Mouse (Mus musculus) cerebellum, adult (tissue): Measurements from ENCODE around the gene Chrnb4.
A peak's percentile ranks its signal among the peaks of the same experiment; 100 is the strongest.

Experiments
- ATAC-seq: cut with Nextera tagmentation; 2 replicates; pipeline ENCODE4 v1.9.2; 2017; ENCODE audit warnings: mild to moderate bottlenecking, moderate library complexity, mixed read lengths; ENCODE audit not compliant: insufficient number of reproducible peaks, low FRiP score, low TSS enrichment

Gene Chrnb4

DNA sequence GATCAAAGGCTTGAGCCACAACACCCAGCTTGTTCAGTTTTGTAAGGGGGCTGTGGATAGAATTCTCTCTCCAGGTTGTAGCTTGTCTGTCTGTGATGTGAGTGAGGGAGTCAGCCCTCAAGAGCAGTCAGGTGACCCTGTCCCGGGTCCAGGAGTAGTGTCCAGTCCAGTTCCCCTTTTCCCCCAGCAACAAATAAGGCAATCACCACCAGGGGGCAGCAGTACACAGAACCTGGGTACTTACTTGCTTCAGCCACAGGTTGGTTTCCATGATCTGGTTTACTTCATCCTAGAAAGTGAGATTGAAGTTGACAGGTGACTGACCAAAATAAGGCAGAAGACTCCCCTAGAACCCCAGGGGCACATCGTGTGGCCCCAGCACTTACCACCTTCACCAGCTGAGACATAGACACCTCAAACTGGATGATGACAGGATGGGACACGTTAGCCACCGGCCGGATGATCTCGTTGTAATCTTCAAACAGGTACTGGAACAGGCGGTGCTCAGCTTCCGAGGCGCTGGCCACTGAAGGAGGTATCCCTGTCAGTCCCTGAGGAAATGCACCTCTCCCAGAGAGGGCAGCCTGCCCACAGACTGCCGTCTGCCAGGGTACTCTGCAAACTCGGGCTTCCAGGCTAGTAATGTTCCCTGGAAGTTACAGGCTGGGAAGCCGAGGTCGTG, 24.5 kb downstream of the Chrnb4 start:
- peak; percentile 26; the same call in 1 of the 2 replicates for ATAC-seq

GRCm38 (mm10) chr9:55023326-55023725, 25.3 kb downstream of the Chrnb4 start:
- no peak for ATAC-seq

- no peak for ATAC-seq
Measured at GRCm38 (mm10) chr9:55016926-55017325, 31.7 kb downstream of the Chrnb4 start.

- no peak for ATAC-seq
Measured at GRCm38 (mm10) chr9:55010588-55011350, 37.8 kb downstream of the Chrnb4 start.

DNA sequence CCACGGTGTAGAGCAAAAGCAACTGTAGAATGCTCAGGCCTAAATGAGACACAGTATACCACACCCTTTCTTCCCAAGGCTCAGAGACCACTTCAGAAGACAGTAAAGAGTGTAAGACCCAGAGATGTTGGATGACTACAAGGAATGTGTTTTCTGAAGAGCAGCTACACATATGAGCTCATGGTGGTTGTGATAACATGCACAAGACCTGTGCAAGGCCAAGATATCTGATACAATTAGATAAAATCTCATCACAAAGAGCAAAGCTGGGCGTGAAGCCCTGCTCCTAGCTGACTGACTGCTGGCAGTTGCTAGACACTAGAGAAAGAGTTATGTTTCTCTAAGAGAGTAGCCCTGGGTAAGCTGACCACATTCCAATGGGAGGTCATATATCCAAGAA, 38.9 kb downstream of the Chrnb4 start:
- ATAC-seq = no peak

DNA sequence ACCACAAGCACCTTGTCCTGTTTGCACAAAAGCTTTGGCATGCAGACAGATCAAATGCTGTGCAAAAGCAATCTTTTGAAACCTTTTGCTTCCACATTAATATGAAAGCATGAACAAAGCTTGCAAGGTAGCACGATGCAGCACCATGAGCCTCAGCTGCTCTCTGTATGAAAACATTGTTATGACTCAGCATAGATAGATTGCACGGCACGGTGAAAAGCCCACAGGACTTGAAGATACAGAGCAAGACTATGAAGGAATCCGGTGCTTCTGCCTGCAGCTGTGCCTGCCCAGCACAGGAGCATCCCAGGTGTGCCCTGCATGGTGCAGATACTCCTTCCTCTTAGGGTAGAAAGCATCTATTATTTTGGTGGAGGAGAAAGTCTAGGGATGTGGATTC, 45.0 kb downstream of the Chrnb4 start:
- ATAC-seq = no peak

DNA sequence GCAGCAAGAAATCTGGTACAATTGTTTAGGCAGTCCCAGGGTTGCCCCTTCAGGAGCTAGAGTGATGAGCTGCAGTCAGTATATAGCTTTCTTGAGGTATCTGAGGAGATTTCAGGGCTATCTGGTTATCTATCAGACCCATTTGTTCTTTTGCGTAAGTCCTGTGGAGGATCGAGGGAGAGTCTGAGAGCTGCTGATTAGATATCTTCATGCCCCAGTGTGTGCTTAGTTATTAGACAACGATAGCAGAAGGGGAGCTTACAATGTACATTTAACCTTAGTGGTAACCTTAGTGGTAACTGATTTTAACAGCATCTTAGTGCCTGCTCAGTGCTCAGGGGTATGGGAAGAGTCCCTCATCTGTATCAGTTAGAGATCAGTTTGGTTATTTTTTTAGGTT, 52.9 kb downstream of the Chrnb4 start:
- ATAC-seq = no peak

DNA sequence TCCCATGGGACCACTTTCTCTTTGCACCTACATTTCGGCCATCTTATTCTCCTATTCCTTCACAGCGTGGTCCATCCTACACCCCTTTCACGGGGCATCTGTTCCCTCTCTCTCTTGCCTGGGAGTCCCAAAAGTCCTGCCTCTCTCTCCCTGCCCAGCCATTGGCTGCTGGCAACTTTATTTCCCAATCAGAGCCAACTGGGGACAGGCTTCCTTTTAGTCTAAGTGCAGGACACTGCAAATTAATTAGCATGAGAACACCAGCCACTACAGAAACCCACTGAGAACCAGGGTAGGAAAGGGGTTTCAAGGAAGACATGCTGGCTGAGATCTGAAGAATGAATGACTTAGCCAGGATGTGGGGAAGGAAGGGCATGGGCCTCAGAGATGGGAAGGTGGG, 54.2 kb downstream of the Chrnb4 start:
- ATAC-seq = no peak

DNA sequence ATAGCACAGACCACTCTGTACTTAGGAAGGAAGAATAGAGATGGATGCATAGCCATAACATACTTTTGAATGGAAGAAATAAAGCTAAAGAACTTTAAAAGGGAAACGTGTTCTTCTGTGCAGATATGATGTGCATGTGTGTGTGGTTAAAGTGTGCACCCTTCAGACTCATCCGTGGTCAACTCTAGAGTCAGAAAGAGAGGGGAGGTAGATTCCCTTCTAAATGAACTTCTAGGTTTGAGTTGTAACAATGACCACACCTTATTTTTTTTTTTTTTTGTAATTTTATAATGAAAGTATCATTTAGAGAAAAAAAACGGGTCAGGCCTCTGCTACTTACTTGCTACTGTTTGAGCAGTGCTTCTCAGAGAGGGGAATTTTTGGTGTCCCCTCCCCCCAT, 58.2 kb downstream of the Chrnb4 start:
- ATAC-seq = no peak

- no peak for ATAC-seq
Measured at GRCm38 (mm10) chr9:54982401-54982800, 66.2 kb downstream of the Chrnb4 start.

GRCm38 (mm10) chr9:54981291-54982191, 67.0 kb downstream of the Chrnb4 start:
- ATAC-seq = no peak; the same call in 1 of the 2 replicates

DNA sequence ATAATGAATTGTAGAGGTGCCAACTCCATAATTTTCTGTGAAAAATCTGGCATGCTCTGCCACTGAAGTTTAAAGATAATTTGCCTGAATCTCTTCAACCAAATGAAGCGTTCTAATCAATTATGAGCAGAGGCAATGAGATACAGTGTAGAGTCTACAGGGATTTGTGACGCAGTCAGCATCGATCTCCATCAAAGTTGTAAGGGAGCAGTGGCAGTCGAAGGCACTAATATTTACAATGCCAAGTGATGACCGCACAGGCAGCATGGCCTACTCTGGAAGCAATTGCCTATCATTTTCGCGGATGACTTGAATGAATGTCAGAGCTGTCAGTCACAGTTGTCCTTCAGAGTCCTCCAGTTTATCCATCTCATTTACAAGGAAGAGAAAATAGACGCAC, 67.9 kb downstream of the Chrnb4 start, which contains the start of gene Chrna5:
Chrna5 (plus strand) TSS at position 207 of the 400 bp plus-strand sequence.
- no peak for ATAC-seq
